Mouse (Mus musculus) 3T3-L1 (cell line): ENCODE results near the gene Dcaf10.

ENCODE experiments used
- DNase-seq: peaks from one replicate; pipeline ENCODE4 v3.0.0-alpha.2; 2015; ENCODE audit warnings: low read depth, low spot score

Dcaf10 gene

DNA sequence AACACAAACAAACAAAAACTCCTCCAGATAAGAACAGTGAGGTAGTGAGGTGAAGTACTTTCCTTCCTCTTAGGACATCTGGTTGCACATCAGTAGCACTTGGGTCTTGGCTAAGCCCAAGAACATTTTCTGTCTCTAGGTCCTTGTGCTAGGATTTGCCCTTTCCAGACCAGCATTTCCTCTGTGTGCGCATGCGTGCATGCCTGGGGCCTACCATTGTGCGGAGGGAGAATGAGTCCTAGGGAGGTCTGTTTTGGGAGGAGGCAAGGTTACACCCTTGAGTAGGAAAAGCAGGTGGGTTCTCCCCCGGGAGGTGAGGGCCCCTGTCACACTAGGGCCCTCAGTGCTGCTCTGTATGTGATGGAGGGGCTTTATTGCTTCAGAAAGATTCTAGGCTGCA is 77.2 kb downstream of the Dcaf10 start:
- DNase-seq: no peak

DNA sequence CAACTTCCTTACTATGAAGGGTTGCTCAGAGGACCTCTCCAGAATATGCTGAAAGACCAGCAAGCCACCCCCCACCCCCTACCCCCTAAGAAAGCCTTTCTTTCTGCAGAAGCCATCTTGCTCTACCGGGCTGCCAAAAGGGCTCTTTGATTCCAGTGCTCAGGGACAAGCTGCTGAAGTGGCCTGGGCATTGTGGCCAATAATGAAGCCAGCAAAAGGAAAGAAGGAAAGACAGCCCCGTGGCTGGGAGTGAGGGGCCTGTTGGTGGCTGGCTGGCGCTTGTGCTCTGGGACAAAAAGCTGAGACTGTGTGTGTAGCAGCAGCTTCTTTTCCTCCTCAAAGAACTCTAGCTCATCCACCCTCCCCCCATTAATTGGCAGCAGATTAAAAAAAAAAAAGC is 78.8 kb downstream of the Dcaf10 start:
- no peak for DNase-seq

DNA sequence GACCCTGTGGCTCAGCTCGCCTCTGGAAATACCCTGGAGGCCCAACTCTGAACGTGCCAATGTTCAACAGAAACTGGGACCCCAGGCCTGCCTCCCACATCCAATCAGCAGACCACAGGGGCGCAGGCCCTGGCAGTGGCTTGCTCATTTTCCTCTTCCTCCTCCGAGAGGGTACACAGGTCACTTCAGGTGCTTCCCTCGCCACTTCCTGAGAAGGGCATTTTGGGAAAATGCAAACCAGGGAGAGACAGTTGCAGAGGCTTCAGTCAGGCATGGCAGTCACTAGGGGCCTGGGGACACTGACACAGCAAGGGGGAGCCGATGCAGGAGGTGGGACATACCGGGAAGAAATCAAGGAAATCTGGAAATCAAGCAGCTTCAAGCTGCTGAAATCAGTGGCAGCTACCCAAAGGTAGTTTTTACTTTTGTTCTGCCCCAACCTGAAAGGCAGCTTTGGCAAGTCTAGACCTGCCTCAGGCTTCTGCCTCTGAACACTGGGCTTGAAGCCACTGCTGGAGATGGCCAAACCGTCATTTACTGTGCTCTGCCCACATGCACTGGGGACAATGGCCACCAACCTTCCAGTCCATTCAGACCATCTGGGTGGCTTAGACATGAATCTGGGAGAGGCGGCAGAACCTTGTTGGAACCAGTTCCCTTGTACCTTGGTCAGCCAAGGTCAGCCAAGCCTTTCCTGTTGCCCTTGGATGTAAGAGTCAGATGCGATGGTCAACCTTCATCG is 79.8 kb downstream of the Dcaf10 start:
- DNase-seq: no peak

DNA sequence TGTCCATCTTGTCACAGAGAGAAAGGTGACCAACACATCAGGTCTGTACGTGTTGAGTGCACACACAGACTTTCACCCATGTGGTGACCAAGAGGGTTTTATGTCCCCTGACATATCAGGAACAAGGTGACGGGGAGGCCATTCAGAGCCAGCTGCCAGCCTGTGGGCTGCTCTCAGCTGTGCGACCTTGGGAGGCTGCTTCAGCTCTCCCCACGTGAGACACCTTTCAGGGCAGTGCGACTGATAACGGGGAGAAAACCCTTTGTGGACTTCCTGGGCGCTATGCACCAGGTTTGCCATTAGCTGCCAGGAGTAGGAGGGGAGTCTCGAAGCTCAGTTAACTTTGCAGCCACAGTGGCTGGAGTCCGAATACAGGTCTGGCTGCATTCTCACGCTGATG is 80.7 kb downstream of the Dcaf10 start:
- DNase-seq: no peak

DNA sequence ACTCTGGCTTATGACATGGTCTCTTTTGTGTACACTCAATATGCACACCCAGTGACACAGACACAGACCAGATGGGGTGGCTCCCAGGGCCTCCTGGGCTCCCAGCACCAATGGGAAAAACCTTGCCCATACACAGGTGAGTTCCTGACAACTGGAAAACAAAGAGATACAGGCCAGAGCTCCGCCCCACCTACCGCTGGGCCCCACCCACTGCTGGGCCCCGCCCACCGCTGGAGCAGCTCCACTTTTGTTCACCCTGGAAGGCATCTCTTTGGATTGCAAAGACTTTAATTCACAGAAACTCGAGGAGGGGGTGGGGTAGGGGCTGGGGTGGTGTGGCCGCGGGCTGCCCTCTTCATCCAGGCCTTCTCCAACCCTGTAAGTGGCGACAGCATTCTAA is 81.5 kb downstream of the Dcaf10 start:
- no peak for DNase-seq

DNA sequence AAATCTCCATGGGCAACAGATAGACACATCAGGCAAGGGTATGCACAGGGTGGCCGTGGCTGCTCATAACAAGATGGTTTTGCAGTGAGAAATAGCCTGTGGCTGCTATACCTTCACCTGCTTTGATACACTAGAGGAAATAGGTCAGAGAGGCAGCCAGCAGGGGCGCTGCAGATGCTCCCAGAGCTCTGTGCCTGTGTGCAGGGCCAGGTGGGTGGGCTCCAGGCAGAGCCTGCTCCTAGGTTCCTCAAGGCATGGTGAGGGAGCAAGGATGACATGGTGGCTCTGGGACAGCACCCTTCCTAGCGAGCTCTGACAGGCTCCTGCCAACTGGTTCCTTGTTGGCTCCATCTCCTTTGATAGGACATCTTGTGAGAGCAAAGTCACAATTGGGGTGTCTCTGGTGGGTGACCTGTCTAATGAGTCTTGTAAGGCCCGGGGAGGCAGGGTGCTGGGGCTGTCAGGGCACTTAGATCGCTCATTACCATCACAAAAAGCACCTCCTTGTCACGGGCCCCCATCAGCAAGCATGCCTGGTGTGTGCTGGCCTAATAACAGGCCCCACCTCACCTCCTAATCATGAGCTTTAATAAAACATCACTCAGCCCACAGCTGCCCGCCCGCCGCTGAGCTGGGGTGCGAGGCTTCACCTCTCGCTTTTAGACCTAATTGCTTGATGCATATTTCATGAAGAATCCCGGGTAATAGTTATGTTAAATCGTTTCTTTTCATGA is 85.0 kb downstream of the Dcaf10 start:
- no peak for DNase-seq
